Mouse (Mus musculus): ENCODE data around the gene Pgm2l1.

DNA sequence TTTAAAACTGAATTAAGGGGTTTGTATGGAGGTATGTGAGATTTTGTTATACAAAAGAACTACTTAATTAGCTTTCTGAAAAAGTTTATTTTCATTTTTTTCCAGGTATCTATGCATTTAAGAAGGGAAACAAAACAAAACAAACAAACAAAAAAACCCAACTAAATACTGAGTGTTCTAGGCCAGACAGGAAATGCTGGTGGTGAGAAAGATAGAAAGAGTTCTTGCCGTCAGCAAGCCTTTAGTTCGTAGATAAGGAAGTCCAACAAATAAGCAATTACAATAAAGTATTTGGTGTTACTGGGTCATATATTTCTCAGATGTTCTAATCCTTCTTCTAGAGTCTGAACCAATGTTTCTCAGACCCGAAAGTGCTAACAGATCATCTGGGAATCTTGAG is 1.8 kb downstream of the Pgm2l1 start:
- no peak for TF ChIP-seq CTCF (conservative IDR thresholded peaks at IDR 0.05; ENCODE audit: low read length)
- no peak for TF ChIP-seq NANOG (IDR thresholded peaks at IDR 0.05; ENCODE audit: borderline replicate concordance, low read length)
